Mouse (Mus musculus) forebrain, embryonic 15.5 days (tissue): Measurements from ENCODE around the gene Mif. TPM values are rescaled to one million over a fixed set of nuclear protein-coding genes. Genes with fewer than 3 reads are reported as not detected.

Experiments
- ATAC-seq: fragments of 200-750 bp; cut with Nextera tagmentation; replicated peaks from 2 replicates; pipeline ENCODE4 v1.8.0; 2017; ENCODE audit warnings: mild to moderate bottlenecking, moderate TSS enrichment, moderate library complexity
- H3K27ac ChIP-seq: fragments of 300-500 bp; sonication (generic); replicated peaks from 2 replicates; pipeline ENCODE4 v1.5.1; 2015; ENCODE audit warnings: mild to moderate bottlenecking, inconsistent platforms
- H3K27me3 ChIP-seq: fragments of 300-500 bp; sonication (generic); 2 replicates; pipeline ENCODE4 v1.6.1; 2015; ENCODE audit warnings: inconsistent platforms
- H3K36me3 ChIP-seq: fragments of 300-500 bp; sonication (generic); 2 replicates; pipeline ENCODE4 v1.6.1; 2015; ENCODE audit warnings: mild to moderate bottlenecking, inconsistent platforms
- H3K4me1 ChIP-seq: fragments of 300-500 bp; sonication (generic); 2 replicates; pipeline ENCODE4 v1.6.1; 2015; ENCODE audit warnings: inconsistent platforms
- H3K4me2 ChIP-seq: fragments of 300-500 bp; sonication (generic); replicated peaks from 2 replicates; pipeline ENCODE4 v1.6.1; 2015; ENCODE audit warnings: mild to moderate bottlenecking, inconsistent platforms
- H3K4me3 ChIP-seq: fragments of 300-500 bp; sonication (generic); 2 replicates; pipeline ENCODE4 v1.5.1; 2015; ENCODE audit warnings: mild to moderate bottlenecking, inconsistent platforms
- H3K9ac ChIP-seq: fragments of 300-500 bp; sonication (generic); replicated peaks from 2 replicates; pipeline ENCODE4 v1.6.1; 2015; ENCODE audit warnings: mild to moderate bottlenecking, inconsistent platforms
- H3K9me3 ChIP-seq: fragments of 300-500 bp; sonication (generic); 2 replicates; pipeline ENCODE4 v1.6.1; 2016; ENCODE audit warnings: inconsistent platforms
- WGBS: fragments of 180-500 bp; shearing (Covaris S2); methylation state at CpG from one replicate; pipeline ENCODE4 v1.1.7; 2015; ENCODE audit warnings: mixed read lengths; 5-methylcytosine and 5-hydroxymethylcytosine counted together
- polyA plus RNA-seq: library from polyadenylated mRNA; unstranded; fragments of >200 nt; fragmentation: Nextera tagmentation; extraction: Ambion mirVana; gene quantifications from 2 replicates; pipeline ENCODE4 v1.2.1, GENCODE M21; 2015

The Mif gene
- polyA plus RNA-seq, 1 experiment from 2014 or later = 1,708 TPM

DNA sequence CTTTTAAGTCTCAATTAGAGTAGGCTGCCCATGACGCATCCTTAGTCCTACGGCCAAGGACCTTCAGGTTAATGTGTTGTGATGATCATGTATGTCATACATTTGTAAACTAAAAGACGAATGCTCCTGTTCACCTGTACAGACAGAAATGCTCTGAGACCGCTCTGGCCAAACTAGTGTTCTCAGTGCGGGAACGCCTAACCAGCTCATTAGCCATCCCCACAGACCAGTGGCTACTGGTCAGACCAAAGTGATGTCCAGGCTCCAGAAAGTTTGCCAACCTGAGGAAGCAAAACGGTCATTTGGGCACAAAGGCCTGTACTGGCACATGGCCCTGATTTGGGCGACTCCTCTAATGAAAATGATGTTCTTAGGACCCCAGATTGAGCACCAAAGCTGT is 24.7 kb upstream of the Mif start:
- 92% methylated on average over 8 of the region's 8 CpGs for WGBS
- H3K9me3 ChIP-seq = no peaks in the 10 kb centered on the region
- H3K4me2 ChIP-seq = no peak overlapping the region
- H3K4me3 ChIP-seq = no peak overlapping the region
- ATAC-seq = no peak
- no peak overlapping the region for H3K9ac ChIP-seq
- peaks cover 15% of the 10 kb centered on the region for H3K4me1 ChIP-seq
- H3K27ac ChIP-seq = no peak overlapping the region
- H3K27me3 ChIP-seq = no peaks in the 10 kb centered on the region
- H3K36me3 ChIP-seq = no peaks in the 10 kb centered on the region

- Histone ChIP-seq H3K4me2 (peak overlapping the region; percentile 27), H3K9ac (no peak overlapping the region), H3K27ac (peak overlapping the region; percentile 29), H3K4me1 (peaks cover 15% of the 10 kb centered on the region), H3K27me3 (no peaks in the 10 kb centered on the region), H3K9me3 (no peaks in the 10 kb centered on the region), H3K4me3 (no peak overlapping the region), H3K36me3 (no peaks in the 10 kb centered on the region)
- peak; percentile 73 for ATAC-seq
- WGBS = 1% methylated on average over 10 of the region's 10 CpGs
Measured at GRCm38 (mm10) chr10:75883232-75883552, 23.2 kb upstream of the Mif start.

GRCm38 (mm10) chr10:75882433-75883231 is 22.6 kb upstream of the Mif start:
- no peaks in the 10 kb centered on the region for H3K36me3 ChIP-seq
- WGBS = 4% methylated on average over 15 of the region's 15 CpGs
- peaks cover 15% of the 10 kb centered on the region for H3K4me1 ChIP-seq
- no peak overlapping the region for H3K4me3 ChIP-seq
- H3K27ac ChIP-seq = peak overlapping the region; percentile 57
- peak overlapping the region; percentile 27 for H3K4me2 ChIP-seq
- peak; percentile 32 for ATAC-seq
- H3K27me3 ChIP-seq = no peaks in the 10 kb centered on the region
- H3K9ac ChIP-seq = no peak overlapping the region
- no peaks in the 10 kb centered on the region for H3K9me3 ChIP-seq

DNA sequence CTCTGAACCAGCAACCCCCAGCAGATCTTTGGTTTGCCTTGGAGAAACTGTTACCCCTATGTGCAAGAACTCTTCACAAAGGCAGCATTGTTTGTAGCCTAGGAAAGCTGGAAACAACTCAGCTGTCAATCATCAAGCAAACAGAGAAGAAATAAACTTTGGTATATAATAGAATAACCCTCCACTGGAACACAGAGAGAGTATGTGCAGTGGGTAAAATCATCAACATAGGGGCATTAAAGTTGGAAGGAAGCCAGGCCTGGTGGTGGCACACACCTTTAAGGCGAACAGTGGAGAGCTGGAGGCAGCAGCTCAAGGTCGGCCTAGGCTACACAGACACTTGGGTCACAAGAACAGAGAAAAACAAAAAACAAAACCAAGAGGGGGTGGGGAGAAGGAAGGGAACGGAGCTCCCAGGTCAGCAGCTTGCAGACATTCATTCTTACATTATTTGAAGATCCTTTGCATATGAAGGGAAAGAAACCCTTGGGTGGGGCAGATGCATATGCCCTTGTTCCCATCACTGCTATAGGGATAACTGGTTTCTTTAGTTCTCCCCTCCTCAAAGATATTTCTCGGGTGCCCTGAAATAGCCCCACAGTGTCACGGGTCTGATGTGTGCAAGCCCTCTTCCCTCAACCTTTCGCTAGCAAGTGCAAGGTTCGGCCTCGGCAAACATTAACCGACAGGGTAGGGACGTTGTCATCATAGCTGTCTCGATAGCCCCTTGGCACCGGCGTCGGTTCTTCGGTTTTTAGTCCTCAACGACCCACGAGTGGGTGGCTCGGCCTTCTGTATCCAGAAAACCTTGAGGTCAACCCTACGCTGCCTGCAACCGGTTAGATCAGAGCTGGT is 21.8 kb upstream of the Mif start:
- no peak overlapping the region for H3K9ac ChIP-seq
- H3K4me1 ChIP-seq = peaks cover 15% of the 10 kb centered on the region
- H3K4me2 ChIP-seq = no peak overlapping the region
- H3K27ac ChIP-seq = peak overlapping the region; percentile 57
- H3K9me3 ChIP-seq = no peaks in the 10 kb centered on the region
- H3K4me3 ChIP-seq = no peak overlapping the region
- H3K36me3 ChIP-seq = no peaks in the 10 kb centered on the region
- H3K27me3 ChIP-seq = no peaks in the 10 kb centered on the region
- peak; percentile 56; the same call in 1 of the 2 replicates for ATAC-seq
- WGBS = 11% methylated on average over 20 of the region's 20 CpGs

DNA sequence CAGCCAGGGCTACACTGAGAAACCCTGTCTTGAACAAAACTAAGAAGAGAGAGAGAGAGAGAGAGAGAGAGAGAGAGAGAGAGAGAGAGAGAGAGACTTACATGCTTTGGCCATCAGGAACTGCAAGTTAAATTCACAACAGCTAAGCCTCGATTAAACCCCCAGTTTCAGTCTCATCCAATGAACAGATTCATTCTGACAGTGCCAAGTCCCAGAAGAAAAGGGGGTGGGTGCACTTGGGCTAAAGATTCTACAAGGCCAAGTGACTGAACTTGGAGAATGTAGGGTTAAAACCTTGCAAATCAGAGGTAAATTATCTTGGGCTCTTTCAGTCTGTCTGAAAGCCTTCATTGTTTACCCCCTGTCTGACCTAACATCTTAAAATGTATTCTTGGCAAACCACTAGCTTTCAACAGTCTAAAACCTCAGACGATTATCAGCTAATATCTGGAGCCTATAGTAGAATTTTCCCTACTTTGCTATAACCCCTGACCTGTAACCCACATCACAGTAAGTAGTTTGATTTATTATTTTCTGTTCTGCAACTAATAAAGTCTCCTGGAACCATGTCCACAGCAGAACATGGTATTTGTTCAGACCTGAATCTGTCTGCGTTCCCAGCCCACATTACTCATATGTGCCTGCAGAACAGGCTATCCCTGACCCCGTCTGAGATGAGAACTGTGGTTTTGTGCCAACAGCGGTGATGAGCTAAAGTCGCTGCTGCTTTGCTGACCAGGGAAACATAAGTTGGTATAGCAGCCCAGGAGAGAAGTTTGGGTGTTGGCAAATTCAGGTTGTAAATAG is 20.9 kb upstream of the Mif start:
- Histone ChIP-seq H3K9me3 (no peaks in the 10 kb centered on the region), H3K4me3 (no peak overlapping the region), H3K9ac (no peak overlapping the region), H3K4me1 (peaks cover 15% of the 10 kb centered on the region), H3K4me2 (no peak overlapping the region), H3K36me3 (no peaks in the 10 kb centered on the region), H3K27me3 (no peaks in the 10 kb centered on the region), H3K27ac (peak overlapping the region; percentile 57)
- ATAC-seq = no peak
- WGBS = 27% methylated on average over 6 of the region's 6 CpGs

- no peaks in the 10 kb centered on the region for H3K36me3 ChIP-seq
- H3K4me1 ChIP-seq = peaks cover 15% of the 10 kb centered on the region
- no peaks in the 10 kb centered on the region for H3K27me3 ChIP-seq
- no peak overlapping the region for H3K4me3 ChIP-seq
- no peak for ATAC-seq
- H3K9ac ChIP-seq = no peak overlapping the region
- H3K27ac ChIP-seq = no peak overlapping the region
- 94% methylated on average over 10 of the region's 10 CpGs for WGBS
- no peak overlapping the region for H3K4me2 ChIP-seq
- no peaks in the 10 kb centered on the region for H3K9me3 ChIP-seq
Measured at GRCm38 (mm10) chr10:75880351-75880750, 20.3 kb upstream of the Mif start.

- WGBS = 74% methylated on average over 3 of the region's 3 CpGs
- Histone ChIP-seq H3K4me2 (no peak overlapping the region), H3K4me3 (no peak overlapping the region)
Measured at GRCm38 (mm10) chr10:75878836-75879235, 18.8 kb upstream of the Mif start.

GRCm38 (mm10) chr10:75873543-75874170 is 13.6 kb upstream of the Mif start:
- Histone ChIP-seq H3K27ac (peak overlapping the region; percentile 81), H3K4me1 (peaks cover 16% of the 10 kb centered on the region), H3K9ac (peak overlapping the region; percentile 42), H3K4me2 (peak overlapping the region; percentile 57), H3K4me3 (peak overlapping the region; percentile 38), H3K27me3 (no peaks in the 10 kb centered on the region), H3K36me3 (no peaks in the 10 kb centered on the region), H3K9me3 (no peaks in the 10 kb centered on the region)
- ATAC-seq = peak; percentile 17; the same call in 1 of the 2 replicates
- WGBS = 4% methylated on average over 10 of the region's 10 CpGs

More at GRCm38 (mm10) chr10:75878836-75879235, 18.8 kb upstream of the Mif start:
- no peaks in the 10 kb centered on the region for H3K27me3 ChIP-seq
- H3K4me1 ChIP-seq = peaks cover 17% of the 10 kb centered on the region
- no peaks in the 10 kb centered on the region for H3K36me3 ChIP-seq
- no peak overlapping the region for H3K9ac ChIP-seq
- H3K27ac ChIP-seq = no peak overlapping the region
- ATAC-seq = no peak
- no peaks in the 10 kb centered on the region for H3K9me3 ChIP-seq

- Histone ChIP-seq H3K4me1 (peaks cover 16% of the 10 kb centered on the region), H3K4me3 (peak overlapping the region; percentile 38), H3K9ac (peak overlapping the region; percentile 42), H3K27ac (peak overlapping the region; percentile 81), H3K36me3 (no peaks in the 10 kb centered on the region), H3K4me2 (peak overlapping the region; percentile 57), H3K27me3 (no peaks in the 10 kb centered on the region), H3K9me3 (no peaks in the 10 kb centered on the region)
- under 1% methylated on average over 11 of the region's 11 CpGs for WGBS
- ATAC-seq = peak; percentile 99
Measured at GRCm38 (mm10) chr10:75872915-75873542, 13.0 kb upstream of the Mif start.

GRCm38 (mm10) chr10:75872025-75872914 is 12.2 kb upstream of the Mif start:
- no peaks in the 10 kb centered on the region for H3K27me3 ChIP-seq
- H3K27ac ChIP-seq = peak overlapping the region; percentile 81
- ATAC-seq = peak; percentile 17; the same call in 1 of the 2 replicates
- H3K4me1 ChIP-seq = peaks cover 16% of the 10 kb centered on the region
- H3K9me3 ChIP-seq = no peaks in the 10 kb centered on the region
- H3K4me3 ChIP-seq = peak overlapping the region; percentile 38
- peak overlapping the region; percentile 57 for H3K4me2 ChIP-seq
- H3K36me3 ChIP-seq = no peaks in the 10 kb centered on the region
- peak overlapping the region; percentile 42 for H3K9ac ChIP-seq
- WGBS = 36% methylated on average over 10 of the region's 10 CpGs
